Comparison of ENCODE assay signal across 20 mouse cellular contexts in genomic region chr2:14814977-14815376, GRCm38 (mm10).
"Had no signal": no experiment of that assay in that cellular context is flagged by ENCODE, and none has a peak within 500 bp of the region (broad histone marks: within the 10 kb centered on the region; RNA-seq: fewer than 3 reads in every experiment).

No protein-coding gene starts in this region.

- ATAC-seq: forebrain, embryonic 13.5 days; forebrain, embryonic 14.5 days; forebrain, embryonic 15.5 days; forebrain, embryonic 16.5 days; forebrain, postnatal 0 days had no signal

- DNase-seq: cerebellum, adult 8-10 months; cerebellum, adult 9-10 months; cerebellum, adult 9-11 months; cerebellum, postnatal 10 days; cerebellum, postnatal 14 days; cerebellum, postnatal 25 days; cerebellum, postnatal 36 days; embryo, embryonic 11 days; forebrain, postnatal 0 days; gastrocnemius, adult 2 months; gastrocnemius, postnatal 10 days; gastrocnemius, postnatal 14 days; gastrocnemius, postnatal 25 days; gastrocnemius, postnatal 36 days; heart, adult 18-20 months; heart, adult 2 months had no signal
